Mouse (Mus musculus): ENCODE results near the gene Gja8. TPM values are rescaled to one million over a fixed set of nuclear protein-coding genes. Genes with fewer than 3 reads are reported as not detected.

The Gja8 gene
- total RNA-seq, 2 experiments from 2014 or later, result not detected

GRCm38 (mm10) chr3:96880385-96880784 lies 45.4 kb downstream of the Gja8 start:
- no peak for DNase-seq (ENCODE audit: low spot score in 2 of 2)

DNA sequence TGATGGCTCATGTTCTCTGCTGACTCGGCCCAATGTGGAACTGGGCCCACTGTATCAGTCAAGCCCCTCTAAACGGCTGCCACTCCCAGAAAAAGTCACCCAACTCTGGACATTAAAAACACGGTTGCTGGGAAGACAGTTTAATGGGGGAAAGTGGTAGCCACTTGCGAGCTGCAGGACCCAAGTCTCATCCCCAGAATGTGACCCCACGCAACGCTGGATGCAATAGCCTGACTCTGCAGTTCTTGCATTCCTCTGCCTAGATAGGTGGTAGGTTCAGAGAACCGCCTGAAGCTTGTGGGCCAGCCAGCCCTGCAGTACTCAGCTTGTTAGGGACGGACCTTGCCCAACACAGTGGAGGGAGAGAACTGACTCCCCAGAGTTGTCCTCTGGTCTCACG lies 46.3 kb downstream of the Gja8 start:
- no peak for DNase-seq (ENCODE audit: low spot score in 2 of 2)

DNA sequence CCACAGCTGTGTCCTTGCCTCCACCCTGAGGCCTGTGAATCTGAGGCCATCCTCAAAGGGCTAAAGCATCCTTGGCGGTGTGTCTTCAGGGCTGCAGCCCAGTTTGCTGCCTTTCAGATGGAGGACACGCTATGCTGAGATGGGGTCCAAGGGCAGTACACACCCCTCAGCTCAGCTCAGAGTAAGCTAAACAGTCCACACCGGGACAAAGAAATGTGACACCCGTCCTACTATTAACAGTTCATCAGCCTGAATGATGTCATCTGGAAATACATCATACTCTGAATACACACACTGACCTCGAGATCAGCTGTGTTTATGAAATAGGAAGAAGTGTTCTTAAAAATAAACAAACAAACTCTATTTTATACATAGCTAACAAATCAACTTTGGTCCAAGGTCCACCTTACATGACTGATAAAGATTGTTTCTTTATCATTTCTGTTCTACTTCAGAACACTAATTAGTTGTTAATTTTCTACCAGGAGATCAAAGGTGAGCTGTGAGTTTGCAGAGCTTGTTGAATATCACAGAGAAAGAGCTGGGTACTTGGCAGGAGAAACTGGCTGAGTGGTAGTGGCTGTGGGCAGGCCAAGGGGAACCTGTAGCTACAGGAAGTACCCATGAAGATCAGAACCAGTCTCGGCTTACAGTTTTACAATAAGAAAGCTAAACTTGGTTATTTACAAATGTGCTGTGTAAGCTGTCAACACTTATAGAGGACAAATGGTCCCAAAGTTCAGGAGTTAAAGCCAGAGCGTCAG lies 50.8 kb downstream of the Gja8 start:
- DNase-seq (ENCODE audit: low spot score in 2 of 2), result no peak

DNA sequence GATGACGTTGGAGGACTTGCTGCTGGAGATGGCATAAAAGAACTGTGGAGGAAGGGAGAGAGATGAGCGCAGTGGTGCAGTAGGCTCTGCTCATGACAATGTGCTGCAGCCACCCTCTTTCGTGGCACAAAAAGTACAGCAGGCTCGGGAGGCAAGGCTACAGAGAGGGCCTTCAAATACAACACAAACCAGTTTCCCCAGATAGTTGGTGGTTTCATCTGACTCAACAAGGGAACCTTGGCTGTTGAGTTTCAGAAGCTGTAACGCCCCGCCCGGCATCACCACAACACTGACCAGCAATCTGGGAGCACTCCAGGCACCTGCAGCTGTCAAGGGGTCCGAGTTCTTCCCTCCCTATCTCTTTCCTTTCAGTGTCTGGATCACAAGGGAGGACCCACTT lies 53.3 kb downstream of the Gja8 start:
- DNase-seq (ENCODE audit: low spot score in 2 of 2), result no peak

DNA sequence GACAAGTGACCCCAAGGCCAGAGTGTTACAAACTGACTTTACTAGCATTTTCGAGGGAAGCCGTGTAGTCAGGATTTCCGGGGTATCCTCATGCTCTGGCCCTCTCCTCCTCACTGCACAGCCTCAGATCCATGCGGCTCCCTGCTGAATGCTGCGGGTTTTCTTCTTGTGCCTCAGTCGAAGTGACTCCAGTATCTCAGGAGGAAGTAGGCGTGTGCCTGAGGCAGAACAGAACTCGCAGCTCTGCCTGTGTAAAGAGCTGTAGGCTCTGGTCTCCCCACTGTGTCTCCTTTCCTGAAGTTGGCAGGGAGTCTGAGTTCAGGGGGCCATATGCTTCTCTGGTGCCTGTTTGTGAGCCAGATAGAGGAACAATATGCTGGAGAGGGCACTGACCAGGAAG lies 54.8 kb downstream of the Gja8 start:
- no peak for DNase-seq (ENCODE audit: low spot score in 2 of 2)

- no peak for DNase-seq (ENCODE audit: low spot score in 2 of 2)
Observed at GRCm38 (mm10) chr3:96870270-96870669, 55.5 kb downstream of the Gja8 start.

DNA sequence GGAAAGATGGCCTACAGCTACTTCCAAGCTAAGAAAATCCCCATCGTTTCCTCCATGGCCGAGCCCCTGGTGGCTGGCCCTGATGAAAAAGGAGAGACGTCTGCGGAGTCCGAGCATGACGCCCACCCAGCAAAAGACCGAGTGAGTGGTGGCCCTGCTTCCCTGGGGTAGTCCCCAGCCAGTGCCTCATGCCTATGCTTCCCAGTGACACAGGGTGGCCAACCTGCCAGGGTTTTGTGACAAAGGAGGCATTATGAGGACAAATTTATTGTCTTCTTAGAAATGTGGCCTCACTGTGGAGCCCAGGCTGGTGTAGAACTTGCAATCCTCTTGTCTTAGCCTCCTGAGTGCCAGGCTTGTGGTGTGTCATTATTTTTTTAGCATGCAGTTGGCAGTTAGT lies 56.7 kb downstream of the Gja8 start:
- DNase-seq (ENCODE audit: low spot score in 2 of 2), result no peak

GRCm38 (mm10) chr3:96868566-96868965 lies 57.3 kb downstream of the Gja8 start:
- DNase-seq (ENCODE audit: low spot score in 2 of 2), result no peak

- no peak for DNase-seq (ENCODE audit: low spot score in 2 of 2)
Observed at GRCm38 (mm10) chr3:96867863-96868262, 58.0 kb downstream of the Gja8 start.

Other genes starting within 250 kb of the Gja8 start
- 10 to 100 TPM; 34.5 to 34.8 TPM for gene Pias3, start 229.6 kb downstream of the Gja8 start, total RNA-seq (2021)
- gene Nudt17, start 217.5 kb downstream of the Gja8 start, total RNA-seq (2021), result 10 to 100 TPM; 12.4 to 14.9 TPM
- 10 to 100 TPM; 21.5 to 24.8 TPM for gene Polr3c, start 198.4 kb downstream of the Gja8 start, total RNA-seq (2021)
- gene Rnf115, start 198.4 kb downstream of the Gja8 start, total RNA-seq (2021), result 10 to 100 TPM; 61.8 to 65.3 TPM
- under 1 TPM in 1 of 2 experiments, not detected in 1; 0.23 TPM for gene Pdzk1, start 96.7 kb downstream of the Gja8 start, total RNA-seq (2021)
- not detected for gene Cd160, start 96.7 kb downstream of the Gja8 start, total RNA-seq (2021)
- gene Gja5, start 21.3 kb downstream of the Gja8 start, total RNA-seq (2021), result under 1 TPM; 0.37 to 0.73 TPM
- gene Gpr89, start 20.7 kb downstream of the Gja8 start, total RNA-seq (2021), result 10 to 100 TPM; 46.9 to 51.0 TPM
- gene Acp6, start 232.8 kb upstream of the Gja8 start, total RNA-seq (2021), result 10 to 100 TPM; 23.4 to 33.5 TPM